Mouse (Mus musculus): ENCODE data around the gene Fkbp15. TPM values are rescaled to one million over a fixed set of nuclear protein-coding genes. Genes with fewer than 3 reads are reported as not detected.

The Fkbp15 gene
- 24.3 and 27.9 TPM in 2 replicates for polyA plus RNA-seq (2015; fragmentation: Nextera tagmentation; extraction: Ambion mirVana)

DNA sequence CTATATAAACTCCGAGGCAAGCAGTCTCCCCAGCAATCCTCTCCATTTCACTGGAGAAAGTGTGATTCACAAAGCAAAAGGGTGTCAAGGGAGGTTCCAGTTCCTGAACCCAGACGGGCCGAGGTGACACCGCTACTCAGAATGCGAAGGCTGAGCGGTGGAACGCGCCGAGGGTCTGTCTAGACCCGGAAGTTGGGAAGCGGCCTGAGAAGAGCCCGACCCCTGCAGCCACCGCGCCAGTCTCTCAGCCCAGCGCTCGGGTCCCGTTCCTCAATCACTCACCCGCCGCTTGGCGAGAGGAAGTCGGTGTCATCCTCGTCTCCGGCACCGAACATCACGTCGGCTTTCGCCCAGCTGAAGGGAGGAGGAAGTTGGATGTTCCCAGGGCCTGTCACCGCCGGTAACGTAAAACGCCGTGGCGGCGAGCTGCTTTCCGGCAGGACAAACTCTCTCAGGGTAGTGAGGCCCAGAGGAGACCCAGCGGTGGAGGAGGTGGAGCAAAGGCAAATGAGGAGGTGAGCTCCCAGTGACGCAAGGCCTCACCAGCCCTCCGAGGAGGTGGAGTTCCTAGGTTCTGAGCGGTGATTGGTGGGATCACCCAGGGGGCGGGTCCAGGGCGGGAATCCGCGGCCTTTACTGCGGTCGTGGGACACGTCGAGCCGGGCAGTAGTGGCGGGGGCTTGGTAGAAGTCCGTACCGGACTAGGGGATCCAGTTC, at the start of gene Fkbp15, which contains the start of gene Slc31a1:
Gene Fkbp15, minus strand, starts transcription at position 461 of the 717 bp plus-strand sequence.
Gene Slc31a1, plus strand, starts transcription at position 640 of the 717 bp plus-strand sequence.
- under 1% methylated on average over 51 of the region's 51 CpGs for WGBS

DNA sequence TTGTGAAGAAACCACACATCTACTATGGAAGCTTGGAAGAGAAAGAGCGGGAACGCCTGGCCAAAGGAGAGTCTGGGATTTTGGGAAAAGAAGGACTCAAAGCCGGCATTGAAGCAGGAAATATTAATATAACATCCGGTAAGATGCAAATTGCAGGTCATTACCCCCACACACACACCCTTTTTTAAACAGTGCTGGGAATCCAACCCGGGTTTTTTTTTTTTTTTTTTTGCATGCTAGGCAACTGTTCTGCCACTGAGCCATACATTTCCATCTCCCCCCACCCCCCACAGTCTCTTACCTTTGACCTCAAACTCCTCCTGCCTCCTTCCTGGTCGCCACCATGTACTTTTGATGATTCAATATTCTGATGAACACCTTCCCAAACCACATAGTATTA, 49.3 kb upstream of the Fkbp15 start:
- H3K9me3 ChIP-seq (ENCODE audit: control insufficient read depth, low read length), result no peaks in the 10 kb centered on the region
- peaks cover 8% of the 10 kb centered on the region for H3K36me3 ChIP-seq (ENCODE audit: control insufficient read depth, insufficient read depth, low read length)
- H3K27ac ChIP-seq (ENCODE audit: low read length), result peak overlapping the region; percentile 88; the same call in 1 of the 2 replicates
- peaks cover 18% of the 10 kb centered on the region for H3K4me1 ChIP-seq (ENCODE audit: control insufficient read depth, insufficient read depth, low read length)
- 22% methylated on average over 6 of the region's 6 CpGs for WGBS
- peak overlapping the region; percentile 90 for H3K9ac ChIP-seq (ENCODE audit: low read depth, low read length)
- H3K27me3 ChIP-seq (replicated peaks; ENCODE audit: control insufficient read depth, insufficient read depth, low read length), result no peaks in the 10 kb centered on the region
- ATAC-seq, result no peak
- peak overlapping the region; percentile 70 for H3K4me3 ChIP-seq (ENCODE audit: low read length)
- peak overlapping the region; percentile 79 for H3K4me2 ChIP-seq (ENCODE audit: low read depth, low read length)

More for the DNA sequence above, at the start of gene Fkbp15, which contains the start of gene Slc31a1:
- ATAC-seq, result peak; percentile 100
- peak within 1 kb of the TSS; percentile 83 for H3K27ac ChIP-seq (ENCODE audit: low read length)
- H3K27me3 ChIP-seq (replicated peaks; ENCODE audit: control insufficient read depth, insufficient read depth, low read length), result no peaks in the 10 kb centered on the region
- H3K4me3 ChIP-seq (ENCODE audit: low read length), result peak within 1 kb of the TSS; percentile 80
- no peaks in the 10 kb centered on the region for H3K9me3 ChIP-seq (ENCODE audit: control insufficient read depth, low read length)
- no peaks in the 10 kb centered on the region for H3K36me3 ChIP-seq (ENCODE audit: control insufficient read depth, insufficient read depth, low read length)
- H3K9ac ChIP-seq (ENCODE audit: low read depth, low read length), result peak within 1 kb of the TSS; percentile 81
- H3K4me2 ChIP-seq (ENCODE audit: low read depth, low read length), result peak within 1 kb of the TSS; percentile 67
- peaks cover 10% of the 10 kb centered on the region for H3K4me1 ChIP-seq (ENCODE audit: control insufficient read depth, insufficient read depth, low read length)

DNA sequence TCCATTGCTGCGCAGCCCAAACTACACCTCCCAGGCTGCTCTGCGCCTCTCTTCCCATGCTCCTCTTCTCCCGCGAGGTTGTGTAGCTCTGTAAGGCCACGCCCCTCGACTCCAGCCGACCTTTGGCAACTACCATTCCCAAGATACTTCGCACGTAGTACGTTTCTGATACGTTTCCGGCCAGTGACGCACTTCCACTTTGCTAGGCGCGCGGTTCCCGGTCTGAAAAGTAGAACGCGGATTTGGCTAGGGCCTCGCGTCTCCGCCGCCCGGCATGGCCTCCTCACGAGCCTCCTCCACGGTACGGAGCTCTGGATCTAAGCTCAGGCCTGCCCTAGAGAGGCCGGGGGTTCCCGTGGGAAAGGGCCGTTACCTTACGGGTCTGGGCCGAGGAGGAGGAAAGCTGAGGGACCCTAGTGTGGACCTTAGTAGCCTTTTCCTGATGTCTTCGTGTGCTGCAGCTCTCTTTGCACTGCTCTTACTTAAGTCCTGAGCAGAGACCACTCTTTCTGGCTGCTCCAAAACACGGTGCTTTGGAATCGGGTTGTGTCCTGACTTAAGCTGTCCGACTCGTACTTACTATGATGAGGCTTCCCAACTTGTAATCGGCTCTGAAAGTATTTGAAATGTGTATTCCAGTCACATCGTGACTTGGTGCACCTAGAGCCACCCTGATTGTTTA, 48.4 kb upstream of the Fkbp15 start, which contains the start of the genes Cdc26 and Prpf4:
Gene Cdc26, minus strand, starts transcription at position 42 of the 682 bp plus-strand sequence.
Gene Prpf4, plus strand, starts transcription at position 197 of the 682 bp plus-strand sequence.
- peaks cover 8% of the 10 kb centered on the region for H3K36me3 ChIP-seq (ENCODE audit: control insufficient read depth, insufficient read depth, low read length)
- H3K4me3 ChIP-seq (ENCODE audit: low read length), result peak within 1 kb of the TSS; percentile 70
- H3K4me1 ChIP-seq (ENCODE audit: control insufficient read depth, insufficient read depth, low read length), result peaks cover 18% of the 10 kb centered on the region
- H3K27me3 ChIP-seq (replicated peaks; ENCODE audit: control insufficient read depth, insufficient read depth, low read length), result no peaks in the 10 kb centered on the region
- H3K4me2 ChIP-seq (ENCODE audit: low read depth, low read length), result peak within 1 kb of the TSS; percentile 79
- peak; percentile 99 for ATAC-seq
- WGBS, result under 1% methylated on average over 39 of the region's 39 CpGs
- peak within 1 kb of the TSS; percentile 88 for H3K27ac ChIP-seq (ENCODE audit: low read length)
- peak within 1 kb of the TSS; percentile 90 for H3K9ac ChIP-seq (ENCODE audit: low read depth, low read length)
- no peaks in the 10 kb centered on the region for H3K9me3 ChIP-seq (ENCODE audit: control insufficient read depth, low read length)

DNA sequence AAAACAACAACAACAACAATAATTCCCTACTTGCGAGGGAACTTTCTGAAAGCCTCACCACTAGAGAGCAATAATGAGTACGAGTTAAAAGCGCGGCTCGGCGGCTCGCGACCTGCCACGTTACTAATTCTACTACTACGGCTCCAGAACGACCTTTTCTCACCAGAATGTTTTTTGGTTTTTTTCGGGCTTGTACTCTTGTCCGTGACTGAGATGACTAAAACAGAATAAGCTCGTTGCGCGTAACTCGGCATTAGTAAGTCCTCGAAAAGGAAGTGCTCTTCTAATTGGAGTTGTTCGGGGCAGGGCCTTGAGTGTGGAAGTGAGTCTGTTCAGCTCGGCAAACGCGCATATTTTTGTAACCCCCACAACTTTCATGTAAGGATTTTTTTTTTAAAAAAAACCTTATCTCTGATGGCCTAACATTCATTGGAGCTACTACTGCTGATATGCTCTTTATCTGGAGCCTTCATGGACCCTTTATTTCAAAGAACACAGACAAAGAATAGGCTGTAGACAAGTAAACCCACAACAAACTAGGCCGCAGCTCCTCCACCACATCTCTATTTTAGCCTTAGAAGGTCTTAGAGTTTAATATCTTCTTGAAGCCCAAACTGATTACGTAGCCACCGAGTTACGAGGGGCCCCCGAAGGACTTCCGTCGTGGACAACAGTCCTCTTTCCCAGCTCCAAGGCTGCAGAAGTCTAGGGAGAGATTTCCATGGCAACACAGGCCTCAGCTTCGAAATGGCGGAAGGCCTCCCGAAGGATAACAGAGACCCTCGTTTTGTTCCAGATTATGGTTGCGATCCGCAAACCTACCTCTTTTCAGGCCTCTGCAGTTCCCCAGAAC, 47.6 kb upstream of the Fkbp15 start:
- H3K4me1 ChIP-seq (ENCODE audit: control insufficient read depth, insufficient read depth, low read length), result peaks cover 18% of the 10 kb centered on the region
- H3K27me3 ChIP-seq (replicated peaks; ENCODE audit: control insufficient read depth, insufficient read depth, low read length), result no peaks in the 10 kb centered on the region
- peak; percentile 68 for ATAC-seq
- H3K4me2 ChIP-seq (ENCODE audit: low read depth, low read length), result peak overlapping the region; percentile 49
- under 1% methylated on average over 35 of the region's 35 CpGs for WGBS
- H3K4me3 ChIP-seq (ENCODE audit: low read length), result peak overlapping the region; percentile 70
- H3K36me3 ChIP-seq (ENCODE audit: control insufficient read depth, insufficient read depth, low read length), result peaks cover 8% of the 10 kb centered on the region
- H3K9me3 ChIP-seq (ENCODE audit: control insufficient read depth, low read length), result no peaks in the 10 kb centered on the region
- peak overlapping the region; percentile 82 for H3K9ac ChIP-seq (ENCODE audit: low read depth, low read length)
- peak overlapping the region; percentile 86 for H3K27ac ChIP-seq (ENCODE audit: low read length)

DNA sequence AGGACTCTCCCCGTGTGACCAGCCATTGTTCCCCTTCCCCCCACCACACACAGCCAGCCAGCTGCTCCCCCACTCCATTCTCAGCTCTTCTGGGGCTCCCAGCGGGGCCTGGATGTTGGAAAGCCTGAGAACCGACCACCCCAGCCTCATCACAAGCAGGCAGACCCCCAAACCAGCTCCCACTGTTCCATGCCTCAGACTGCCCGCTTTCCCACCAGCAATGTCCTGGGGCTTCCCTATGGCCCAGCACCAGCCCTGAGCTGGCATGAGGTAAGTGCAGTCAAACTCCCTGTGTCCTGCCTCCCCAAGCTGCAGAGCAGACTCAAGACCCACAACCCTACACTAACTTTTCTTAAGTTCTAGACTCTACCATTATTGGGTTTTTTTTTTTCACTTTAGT, 45.8 kb upstream of the Fkbp15 start:
- Histone ChIP-seq H3K9ac (ENCODE audit: low read depth, low read length) (no peak overlapping the region), H3K4me2 (ENCODE audit: low read depth, low read length) (no peak overlapping the region), H3K9me3 (ENCODE audit: control insufficient read depth, low read length) (no peaks in the 10 kb centered on the region), H3K4me1 (ENCODE audit: control insufficient read depth, insufficient read depth, low read length) (peaks cover 18% of the 10 kb centered on the region), H3K27me3 (replicated peaks; ENCODE audit: control insufficient read depth, insufficient read depth, low read length) (no peaks in the 10 kb centered on the region), H3K36me3 (ENCODE audit: control insufficient read depth, insufficient read depth, low read length) (peaks cover 2% of the 10 kb centered on the region; the same call in 1 of the 2 replicates), H3K4me3 (ENCODE audit: low read length) (no peak overlapping the region), H3K27ac (ENCODE audit: low read length) (no peak overlapping the region)
- ATAC-seq, result no peak
- 86% methylated on average over 4 of the region's 4 CpGs for WGBS

DNA sequence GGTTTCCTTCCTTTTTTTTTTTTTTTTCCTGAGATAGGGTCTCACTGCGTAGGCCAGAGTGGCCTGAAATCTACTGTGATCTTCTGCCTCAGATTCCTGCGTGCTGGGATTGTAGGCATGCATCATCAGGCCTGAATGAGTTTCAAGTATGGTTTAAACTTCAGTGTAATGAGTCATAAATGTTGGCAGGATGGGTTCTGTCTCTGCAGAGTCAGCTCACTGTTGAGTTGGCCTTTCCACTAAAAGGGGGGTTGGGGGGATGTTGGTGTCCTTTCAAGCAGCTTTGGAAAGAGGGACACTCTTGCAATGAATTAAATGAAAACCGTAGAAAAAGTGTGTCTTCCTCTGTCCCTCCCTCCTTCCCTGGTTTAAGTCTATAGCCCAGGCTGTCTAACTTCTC, 38.6 kb upstream of the Fkbp15 start:
- ATAC-seq, result no peak
- H3K9me3 ChIP-seq (ENCODE audit: control insufficient read depth, low read length), result no peaks in the 10 kb centered on the region
- no peaks in the 10 kb centered on the region for H3K27me3 ChIP-seq (replicated peaks; ENCODE audit: control insufficient read depth, insufficient read depth, low read length)
- no peaks in the 10 kb centered on the region for H3K4me1 ChIP-seq (ENCODE audit: control insufficient read depth, insufficient read depth, low read length)
- no peak overlapping the region for H3K27ac ChIP-seq (ENCODE audit: low read length)
- H3K9ac ChIP-seq (ENCODE audit: low read depth, low read length), result no peak overlapping the region
- H3K4me2 ChIP-seq (ENCODE audit: low read depth, low read length), result no peak overlapping the region
- H3K36me3 ChIP-seq (ENCODE audit: control insufficient read depth, insufficient read depth, low read length), result peaks cover 12% of the 10 kb centered on the region
- 90% methylated on average over 3 of the region's 3 CpGs for WGBS
- no peak overlapping the region for H3K4me3 ChIP-seq (ENCODE audit: low read length)

DNA sequence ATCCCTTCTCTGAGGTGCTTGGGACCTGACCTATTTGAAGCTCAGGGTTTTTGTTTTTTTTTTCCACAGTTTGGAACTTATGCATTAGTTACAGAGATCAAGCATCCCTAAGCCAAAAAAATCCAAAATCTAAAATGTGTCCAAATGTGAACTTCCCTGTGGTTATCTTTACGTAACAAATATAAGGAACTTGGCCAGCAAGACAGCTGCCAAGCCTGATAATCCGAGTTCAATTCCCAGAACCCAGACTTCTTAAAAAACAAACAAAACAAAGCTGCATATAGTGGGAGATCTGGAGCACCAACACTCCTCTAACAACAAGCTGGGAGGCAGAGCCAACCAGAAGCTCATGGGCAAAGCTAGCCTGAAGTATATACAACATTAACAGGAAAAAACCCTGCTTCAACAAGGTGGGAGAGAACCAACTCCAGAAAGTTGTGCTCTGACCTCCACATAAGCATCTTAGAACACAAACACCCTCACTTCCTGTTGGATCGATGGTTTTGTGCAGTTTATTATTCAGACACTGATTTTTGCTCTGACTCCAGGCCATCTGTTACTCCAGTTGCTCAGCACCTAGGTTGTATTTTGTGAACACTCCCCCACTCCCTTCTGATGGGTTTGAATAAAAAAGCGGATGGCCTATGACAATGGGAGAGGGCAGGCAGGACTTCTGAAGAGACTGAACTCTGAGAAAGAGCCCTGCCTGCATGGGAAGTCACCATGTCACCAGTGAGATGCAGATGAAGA, 37.4 kb upstream of the Fkbp15 start:
- no peak overlapping the region for H3K4me2 ChIP-seq (ENCODE audit: low read depth, low read length)
- H3K27me3 ChIP-seq (replicated peaks; ENCODE audit: control insufficient read depth, insufficient read depth, low read length), result no peaks in the 10 kb centered on the region
- H3K36me3 ChIP-seq (ENCODE audit: control insufficient read depth, insufficient read depth, low read length), result peaks cover 11% of the 10 kb centered on the region
- no peak for ATAC-seq
- no peak overlapping the region for H3K9ac ChIP-seq (ENCODE audit: low read depth, low read length)
- no peaks in the 10 kb centered on the region for H3K9me3 ChIP-seq (ENCODE audit: control insufficient read depth, low read length)
- no peak overlapping the region for H3K27ac ChIP-seq (ENCODE audit: low read length)
- WGBS, result 87% methylated on average over 4 of the region's 4 CpGs
- no peak overlapping the region for H3K4me3 ChIP-seq (ENCODE audit: low read length)
- H3K4me1 ChIP-seq (ENCODE audit: control insufficient read depth, insufficient read depth, low read length), result no peaks in the 10 kb centered on the region

DNA sequence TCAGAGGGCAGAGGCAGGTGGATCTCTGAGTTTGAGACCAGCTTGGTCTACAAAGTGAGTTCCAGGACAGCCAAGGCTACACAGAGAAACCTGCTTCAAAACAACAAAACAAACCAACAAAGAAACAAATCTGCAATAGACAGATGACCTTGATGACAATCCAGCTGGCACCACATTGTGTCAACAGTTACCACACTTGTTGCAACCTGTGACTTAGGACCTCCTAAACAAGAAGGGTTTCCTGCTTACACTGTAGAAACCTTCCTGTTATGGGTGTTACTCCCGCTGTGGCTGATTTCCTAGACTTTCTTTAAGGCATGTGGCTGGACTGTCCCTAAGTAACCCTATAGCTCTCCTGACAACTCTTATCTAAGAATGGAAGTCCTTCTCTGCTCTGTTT, 35.5 kb upstream of the Fkbp15 start:
- Histone ChIP-seq H3K9me3 (ENCODE audit: control insufficient read depth, low read length) (no peaks in the 10 kb centered on the region), H3K4me3 (ENCODE audit: low read length) (no peak overlapping the region), H3K27me3 (replicated peaks; ENCODE audit: control insufficient read depth, insufficient read depth, low read length) (no peaks in the 10 kb centered on the region), H3K9ac (ENCODE audit: low read depth, low read length) (no peak overlapping the region), H3K36me3 (ENCODE audit: control insufficient read depth, insufficient read depth, low read length) (peaks cover 18% of the 10 kb centered on the region; the same call in 1 of the 2 replicates), H3K27ac (ENCODE audit: low read length) (no peak overlapping the region), H3K4me2 (ENCODE audit: low read depth, low read length) (no peak overlapping the region), H3K4me1 (ENCODE audit: control insufficient read depth, insufficient read depth, low read length) (no peaks in the 10 kb centered on the region)
- ATAC-seq, result no peak
- 95% methylated on average over 1 of the region's 1 CpGs for WGBS

Data from intestine, embryonic 16.5 days (tissue).